9 mouse cellular contexts compared by ENCODE assay signal in genomic region chr15:103284647-103285046, GRCm38 (mm10). TPM values are rescaled to one million over a fixed set of nuclear protein-coding genes. Genes with fewer than 3 reads are reported as not detected.
DNase-seq lines count a peak whose midpoint lies in the region; ATAC-seq lines count a peak whose summit lies in the region.
"Had no signal": no experiment of that assay in that cellular context is flagged by ENCODE, and none has a peak within 500 bp of the region (broad histone marks: within the 10 kb centered on the region; RNA-seq: fewer than 3 reads in every experiment).

No protein-coding gene starts in this region.

- no peaks in the 10 kb centered on the region for H3K27me3 ChIP-seq in heart, embryonic 12.5 days (replicated peaks)
- no peaks in the 10 kb centered on the region for H3K27me3 ChIP-seq in lung, embryonic 16.5 days (ENCODE audit: control insufficient read depth, insufficient read depth, low read depth, low read length)
- H3K27me3 ChIP-seq in limb, embryonic 12.5 days = no peaks in the 10 kb centered on the region
- H3K27me3 ChIP-seq in stomach, embryonic 16.5 days (ENCODE audit: control insufficient read depth, insufficient read depth, low read length) = no peaks in the 10 kb centered on the region

- WGBS in heart, embryonic 12.5 days = 42% methylated on average over 2 of the region's 2 CpGs
- 31% methylated on average over 2 of the region's 2 CpGs for WGBS in lung, embryonic 16.5 days
- WGBS in limb, embryonic 12.5 days = 38% methylated on average over 2 of the region's 2 CpGs
- WGBS in stomach, embryonic 16.5 days = 38% methylated on average over 2 of the region's 2 CpGs

- ATAC-seq in heart, embryonic 12.5 days (ENCODE audit: insufficient number of reproducible peaks, low FRiP score) = no peak
- ATAC-seq in lung, embryonic 16.5 days (ENCODE audit: low read depth) = peak; percentile 29; the same call in 1 of the 2 replicates
- no peak for ATAC-seq in limb, embryonic 12.5 days (ENCODE audit: insufficient number of reproducible peaks, insufficient read depth, low FRiP score, low TSS enrichment, low read depth)
- no peak for ATAC-seq in stomach, embryonic 16.5 days (ENCODE audit: insufficient read depth, low FRiP score)

- 0 out of 2 replicates have a peak overlapping the region, but pooled peaks have one; percentile 8 for H3K9ac ChIP-seq in heart, embryonic 12.5 days
- no peak overlapping the region for H3K9ac ChIP-seq in lung, embryonic 16.5 days (ENCODE audit: low read length)
- H3K9ac ChIP-seq in limb, embryonic 12.5 days (replicated peaks) = no peak overlapping the region
- 0 out of 2 replicates have a peak overlapping the region, but pooled peaks have one; percentile 27 for H3K9ac ChIP-seq in stomach, embryonic 16.5 days (ENCODE audit: low read length)

- peaks cover 25% of the 10 kb centered on the region for H3K4me1 ChIP-seq in heart, embryonic 12.5 days (replicated peaks)
- peaks cover 9% of the 10 kb centered on the region for H3K4me1 ChIP-seq in lung, embryonic 16.5 days (replicated peaks; ENCODE audit: control insufficient read depth, insufficient read depth, low read length)
- peaks cover 48% of the 10 kb centered on the region for H3K4me1 ChIP-seq in limb, embryonic 12.5 days (replicated peaks)
- H3K4me1 ChIP-seq in stomach, embryonic 16.5 days (ENCODE audit: control insufficient read depth, insufficient read depth, low read length) = peaks cover 14% of the 10 kb centered on the region

- no peaks in the 10 kb centered on the region for H3K9me3 ChIP-seq in heart, embryonic 12.5 days (replicated peaks)
- H3K9me3 ChIP-seq in lung, embryonic 16.5 days (ENCODE audit: control insufficient read depth, low read length) = no peaks in the 10 kb centered on the region
- no peaks in the 10 kb centered on the region for H3K9me3 ChIP-seq in limb, embryonic 12.5 days
- H3K9me3 ChIP-seq in stomach, embryonic 16.5 days (replicated peaks; ENCODE audit: control insufficient read depth, low read length) = no peaks in the 10 kb centered on the region

- peak overlapping the region; percentile 65; the same call in 1 of the 2 replicates for H3K27ac ChIP-seq in heart, embryonic 12.5 days (ENCODE audit: poor library complexity, severe bottlenecking)
- H3K27ac ChIP-seq in lung, embryonic 16.5 days (ENCODE audit: low read length) = no peak overlapping the region
- H3K27ac ChIP-seq in limb, embryonic 12.5 days = peak overlapping the region; percentile 59
- no peak overlapping the region; the same call in 1 of the 2 replicates for H3K27ac ChIP-seq in stomach, embryonic 16.5 days (ENCODE audit: low read length)

- H3K36me3 ChIP-seq in heart, embryonic 12.5 days = peaks cover 7% of the 10 kb centered on the region; the same call in 1 of the 2 replicates
- H3K36me3 ChIP-seq in lung, embryonic 16.5 days (ENCODE audit: control insufficient read depth, insufficient read depth, low read length) = peaks cover 4% of the 10 kb centered on the region; the same call in 1 of the 2 replicates
- H3K36me3 ChIP-seq in limb, embryonic 12.5 days = peaks cover 18% of the 10 kb centered on the region; the same call in 1 of the 2 replicates
- H3K36me3 ChIP-seq in stomach, embryonic 16.5 days (ENCODE audit: control insufficient read depth, insufficient read depth, low read length) = no peaks in the 10 kb centered on the region

- no peak overlapping the region for H3K4me3 ChIP-seq in heart, embryonic 12.5 days
- H3K4me3 ChIP-seq in lung, embryonic 16.5 days (ENCODE audit: low read length) = no peak overlapping the region
- no peak overlapping the region for H3K4me3 ChIP-seq in limb, embryonic 12.5 days (replicated peaks)
- H3K4me3 ChIP-seq in stomach, embryonic 16.5 days (replicated peaks; ENCODE audit: low read length) = no peak overlapping the region

- no peak overlapping the region for H3K4me2 ChIP-seq in heart, embryonic 12.5 days
- no peak overlapping the region for H3K4me2 ChIP-seq in lung, embryonic 16.5 days (ENCODE audit: low read depth, low read length)
- no peak overlapping the region for H3K4me2 ChIP-seq in limb, embryonic 12.5 days
- H3K4me2 ChIP-seq in stomach, embryonic 16.5 days (ENCODE audit: low read depth, low read length) = no peak overlapping the region

- DNase-seq in heart, adult 9 months (ENCODE audit: low spot score in 2 of 2) = no peak
- no peak for DNase-seq in lung, postnatal 14 days
- DNase-seq in layer of hippocampus, adult 9-10 months (ENCODE audit: low spot score) = no peak
- DNase-seq in frontal cortex, postnatal 10 days (ENCODE audit: low spot score in 2 of 2) = no peak

RNA-seq across cellular contexts. Expression of gene Copz1, which starts 12.1 kb away (rescaled TPM):
- 166 TPM in 2 replicates for polyA plus RNA-seq in heart, embryonic 12.5 days (2016; fragmentation: Nextera tagmentation; extraction: Ambion mirVana)
- polyA plus RNA-seq in lung, embryonic 16.5 days (2015; fragmentation: Nextera tagmentation; extraction: Ambion mirVana) = 282 and 290 TPM in 2 replicates
- polyA plus RNA-seq in limb, embryonic 12.5 days (2016; fragmentation: Nextera tagmentation; extraction: Ambion mirVana) = 252 and 259 TPM in 2 replicates
- 265 and 272 TPM in 2 replicates for polyA plus RNA-seq in stomach, embryonic 16.5 days (2015; fragmentation: Nextera tagmentation; extraction: Ambion mirVana)

RNA-seq across cellular contexts. Expression of gene Gpr84, which starts 25.8 kb away (rescaled TPM):
- 0.17 and 0.29 TPM in 2 replicates for polyA plus RNA-seq in heart, embryonic 12.5 days (2016; fragmentation: Nextera tagmentation; extraction: Ambion mirVana)
- 0.44 TPM in 1 of 2 replicates, not detected in the other for polyA plus RNA-seq in lung, embryonic 16.5 days (2015; fragmentation: Nextera tagmentation; extraction: Ambion mirVana)
- polyA plus RNA-seq in limb, embryonic 12.5 days (2016; fragmentation: Nextera tagmentation; extraction: Ambion mirVana) = 0.31 and 0.44 TPM in 2 replicates
- 0.15 and 0.59 TPM in 2 replicates for polyA plus RNA-seq in stomach, embryonic 16.5 days (2015; fragmentation: Nextera tagmentation; extraction: Ambion mirVana)

RNA-seq across cellular contexts. Expression of gene Nfe2, which starts 26.4 kb away (rescaled TPM):
- polyA plus RNA-seq in heart, embryonic 12.5 days (2016; fragmentation: Nextera tagmentation; extraction: Ambion mirVana) = 12.1 and 12.4 TPM in 2 replicates
- 4.3 and 6.9 TPM in 2 replicates for polyA plus RNA-seq in lung, embryonic 16.5 days (2015; fragmentation: Nextera tagmentation; extraction: Ambion mirVana)
- 4.6 and 4.7 TPM in 2 replicates for polyA plus RNA-seq in limb, embryonic 12.5 days (2016; fragmentation: Nextera tagmentation; extraction: Ambion mirVana)
- polyA plus RNA-seq in stomach, embryonic 16.5 days (2015; fragmentation: Nextera tagmentation; extraction: Ambion mirVana) = 8.7 and 11.1 TPM in 2 replicates
- polyA plus RNA-seq: frontal cortex, adult 2 months had no signal

RNA-seq across cellular contexts. Expression of gene Hnrnpa1, which starts 44.4 kb away (rescaled TPM):
- polyA plus RNA-seq in heart, embryonic 12.5 days (2016; fragmentation: Nextera tagmentation; extraction: Ambion mirVana) = 554 and 557 TPM in 2 replicates
- 728 and 785 TPM in 2 replicates for polyA plus RNA-seq in lung, embryonic 16.5 days (2015; fragmentation: Nextera tagmentation; extraction: Ambion mirVana)
- polyA plus RNA-seq in limb, embryonic 12.5 days (2016; fragmentation: Nextera tagmentation; extraction: Ambion mirVana) = 1,378 and 1,438 TPM in 2 replicates
- polyA plus RNA-seq in stomach, embryonic 16.5 days (2015; fragmentation: Nextera tagmentation; extraction: Ambion mirVana) = 525 and 529 TPM in 2 replicates

RNA-seq across cellular contexts. Expression of gene Cbx5, which starts 45.0 kb away (rescaled TPM):
- polyA plus RNA-seq in heart, embryonic 12.5 days (2016; fragmentation: Nextera tagmentation; extraction: Ambion mirVana) = 150 and 164 TPM in 2 replicates
- polyA plus RNA-seq in lung, embryonic 16.5 days (2015; fragmentation: Nextera tagmentation; extraction: Ambion mirVana) = 99.2 and 102 TPM in 2 replicates
- 201 and 206 TPM in 2 replicates for polyA plus RNA-seq in limb, embryonic 12.5 days (2016; fragmentation: Nextera tagmentation; extraction: Ambion mirVana)
- polyA plus RNA-seq in stomach, embryonic 16.5 days (2015; fragmentation: Nextera tagmentation; extraction: Ambion mirVana) = 88.3 and 91.8 TPM in 2 replicates

Comparison
In these comparisons a context has a peak if more than half of its experiments do, and no peak if none do; other contexts are left out.
1. H3K27ac ChIP-seq: peak in heart, embryonic 12.5 days (single experiment) and limb, embryonic 12.5 days (single experiment); none in lung, embryonic 16.5 days (single experiment) and stomach, embryonic 16.5 days (single experiment).
2. H3K9ac ChIP-seq: peak in heart, embryonic 12.5 days (single experiment) and stomach, embryonic 16.5 days (single experiment); none in lung, embryonic 16.5 days (single experiment) and limb, embryonic 12.5 days (single experiment).